Mouse (Mus musculus): ENCODE data around the gene Surf6. TPM values are rescaled to one million over a fixed set of nuclear protein-coding genes. Genes with fewer than 3 reads are reported as not detected.

The Surf6 gene
- 25.0 and 29.6 TPM in 2 replicates for polyA plus RNA-seq (2015; fragmentation: Nextera tagmentation; extraction: Ambion mirVana)

GRCm38 (mm10) chr2:26902467-26903220 lies at the start of gene Surf6:
Gene Surf6 (minus strand): TSS chr2:26902879.
- peak within 1 kb of the TSS; percentile 73 for H3K4me2 ChIP-seq
- H3K9me3 ChIP-seq (replicated peaks): no peaks in the 10 kb centered on the region
- under 1% methylated on average over 41 of the region's 41 CpGs for WGBS
- peaks cover 65% of the 10 kb centered on the region for H3K36me3 ChIP-seq (ENCODE audit: poor library complexity, severe bottlenecking)
- H3K9ac ChIP-seq: peak within 1 kb of the TSS; percentile 73
- ATAC-seq: peak; percentile 96
- peak within 1 kb of the TSS; percentile 68 for H3K4me3 ChIP-seq
- H3K27ac ChIP-seq: peak within 1 kb of the TSS; percentile 92
- no peaks in the 10 kb centered on the region for H3K27me3 ChIP-seq
- peaks cover 32% of the 10 kb centered on the region for H3K4me1 ChIP-seq

GRCm38 (mm10) chr2:26952193-26952592 lies 49.5 kb upstream of the Surf6 start:
- WGBS: 92% methylated on average over 4 of the region's 4 CpGs
- no peak for ATAC-seq
- H3K27me3 ChIP-seq: no peaks in the 10 kb centered on the region

GRCm38 (mm10) chr2:26951346-26951905 lies 48.7 kb upstream of the Surf6 start:
- Histone ChIP-seq H3K9ac (no peak overlapping the region), H3K36me3 (ENCODE audit: poor library complexity, severe bottlenecking) (peaks cover 81% of the 10 kb centered on the region), H3K27ac (no peak overlapping the region), H3K4me1 (no peaks in the 10 kb centered on the region), H3K27me3 (no peaks in the 10 kb centered on the region), H3K4me3 (no peak overlapping the region), H3K9me3 (replicated peaks) (no peaks in the 10 kb centered on the region), H3K4me2 (no peak overlapping the region)
- ATAC-seq: no peak
- WGBS: 91% methylated on average over 8 of the region's 8 CpGs

More at GRCm38 (mm10) chr2:26952193-26952592, 49.5 kb upstream of the Surf6 start:
- H3K4me2 ChIP-seq: no peak overlapping the region
- H3K9me3 ChIP-seq (replicated peaks): no peaks in the 10 kb centered on the region
- H3K4me1 ChIP-seq: no peaks in the 10 kb centered on the region
- no peak overlapping the region for H3K27ac ChIP-seq
- H3K9ac ChIP-seq: no peak overlapping the region
- peaks cover 83% of the 10 kb centered on the region for H3K36me3 ChIP-seq (ENCODE audit: poor library complexity, severe bottlenecking)
- H3K4me3 ChIP-seq: no peak overlapping the region

- Histone ChIP-seq H3K4me2 (no peak overlapping the region), H3K4me3 (no peak overlapping the region), H3K9me3 (replicated peaks) (no peaks in the 10 kb centered on the region), H3K9ac (no peak overlapping the region), H3K4me1 (no peaks in the 10 kb centered on the region), H3K27me3 (no peaks in the 10 kb centered on the region), H3K36me3 (ENCODE audit: poor library complexity, severe bottlenecking) (peaks cover 71% of the 10 kb centered on the region), H3K27ac (no peak overlapping the region)
- ATAC-seq: no peak
- WGBS: 97% methylated on average over 2 of the region's 2 CpGs
Observed at GRCm38 (mm10) chr2:26950411-26950810, 47.7 kb upstream of the Surf6 start.

GRCm38 (mm10) chr2:26943253-26943652 lies 40.6 kb upstream of the Surf6 start:
- H3K4me3 ChIP-seq: no peak overlapping the region
- 84% methylated on average over 3 of the region's 3 CpGs for WGBS
- H3K4me2 ChIP-seq: no peak overlapping the region
- no peaks in the 10 kb centered on the region for H3K9me3 ChIP-seq (replicated peaks)
- no peak for ATAC-seq
- H3K4me1 ChIP-seq: no peaks in the 10 kb centered on the region
- peaks cover 6% of the 10 kb centered on the region; the same call in 1 of the 2 replicates for H3K36me3 ChIP-seq (ENCODE audit: poor library complexity, severe bottlenecking)
- no peak overlapping the region for H3K27ac ChIP-seq
- no peaks in the 10 kb centered on the region for H3K27me3 ChIP-seq
- no peak overlapping the region for H3K9ac ChIP-seq

- Histone ChIP-seq H3K9me3 (replicated peaks) (no peaks in the 10 kb centered on the region), H3K4me2 (no peak overlapping the region), H3K27me3 (no peaks in the 10 kb centered on the region), H3K27ac (no peak overlapping the region), H3K9ac (no peak overlapping the region), H3K4me3 (no peak overlapping the region), H3K4me1 (no peaks in the 10 kb centered on the region), H3K36me3 (ENCODE audit: poor library complexity, severe bottlenecking) (peaks cover 2% of the 10 kb centered on the region; the same call in 1 of the 2 replicates)
- no peak for ATAC-seq
- WGBS: 44% methylated on average over 5 of the region's 5 CpGs
Observed at GRCm38 (mm10) chr2:26941539-26941938, 38.9 kb upstream of the Surf6 start.

GRCm38 (mm10) chr2:26936425-26936824 lies 33.7 kb upstream of the Surf6 start:
- Histone ChIP-seq H3K36me3 (ENCODE audit: poor library complexity, severe bottlenecking) (no peaks in the 10 kb centered on the region), H3K27ac (no peak overlapping the region), H3K4me2 (no peak overlapping the region), H3K9ac (no peak overlapping the region), H3K4me1 (peaks cover 12% of the 10 kb centered on the region), H3K27me3 (no peaks in the 10 kb centered on the region), H3K4me3 (no peak overlapping the region), H3K9me3 (replicated peaks) (no peaks in the 10 kb centered on the region)
- ATAC-seq: no peak
- 72% methylated on average over 1 of the region's 1 CpGs for WGBS

- H3K4me1 ChIP-seq: peaks cover 24% of the 10 kb centered on the region
- ATAC-seq: no peak
- H3K27ac ChIP-seq: no peak overlapping the region
- H3K4me2 ChIP-seq: no peak overlapping the region
- H3K27me3 ChIP-seq: no peaks in the 10 kb centered on the region
- no peaks in the 10 kb centered on the region for H3K9me3 ChIP-seq (replicated peaks)
- H3K9ac ChIP-seq: no peak overlapping the region
- peaks cover 8% of the 10 kb centered on the region for H3K36me3 ChIP-seq (ENCODE audit: poor library complexity, severe bottlenecking)
- 86% methylated on average over 2 of the region's 2 CpGs for WGBS
- H3K4me3 ChIP-seq: no peak overlapping the region
Observed at GRCm38 (mm10) chr2:26935286-26935685, 32.6 kb upstream of the Surf6 start.

- H3K36me3 ChIP-seq (ENCODE audit: poor library complexity, severe bottlenecking): peaks cover 23% of the 10 kb centered on the region
- peak within 1 kb of the TSS; percentile 92 for H3K4me2 ChIP-seq
- H3K9me3 ChIP-seq (replicated peaks): no peaks in the 10 kb centered on the region
- peak within 1 kb of the TSS; percentile 60 for H3K27ac ChIP-seq
- H3K4me3 ChIP-seq: peak within 1 kb of the TSS; percentile 95
- peaks cover 29% of the 10 kb centered on the region for H3K4me1 ChIP-seq
- WGBS: under 1% methylated on average over 28 of the region's 70 CpGs
- no peaks in the 10 kb centered on the region for H3K27me3 ChIP-seq
- H3K9ac ChIP-seq: peak within 1 kb of the TSS; percentile 99
- peak; percentile 96 for ATAC-seq
Observed at GRCm38 (mm10) chr2:26933304-26934055, 30.8 kb upstream of the Surf6 start, which contains the start of the genes Surf4 and Stkld1. Gene Surf4 (minus strand): TSS chr2:26933928. Gene Stkld1 (plus strand): TSS chr2:26934047.

- peak overlapping the region; percentile 92 for H3K4me2 ChIP-seq
- peak overlapping the region; percentile 95 for H3K4me3 ChIP-seq
- H3K9me3 ChIP-seq (replicated peaks): no peaks in the 10 kb centered on the region
- H3K4me1 ChIP-seq: peaks cover 29% of the 10 kb centered on the region
- WGBS: 2% methylated on average over 48 of the region's 49 CpGs
- H3K27me3 ChIP-seq: no peaks in the 10 kb centered on the region
- peak overlapping the region; percentile 60 for H3K27ac ChIP-seq
- no peak for ATAC-seq
- H3K36me3 ChIP-seq (ENCODE audit: poor library complexity, severe bottlenecking): peaks cover 30% of the 10 kb centered on the region
- peak overlapping the region; percentile 99 for H3K9ac ChIP-seq
Observed at GRCm38 (mm10) chr2:26932473-26933303, 30.0 kb upstream of the Surf6 start.

GRCm38 (mm10) chr2:26930390-26930789 lies 27.7 kb upstream of the Surf6 start:
- H3K36me3 ChIP-seq (ENCODE audit: poor library complexity, severe bottlenecking): peaks cover 53% of the 10 kb centered on the region
- no peaks in the 10 kb centered on the region for H3K9me3 ChIP-seq (replicated peaks)
- no peak for ATAC-seq
- H3K27ac ChIP-seq: no peak overlapping the region
- no peak overlapping the region for H3K9ac ChIP-seq
- no peaks in the 10 kb centered on the region for H3K27me3 ChIP-seq
- H3K4me3 ChIP-seq: no peak overlapping the region
- 39% methylated on average over 1 of the region's 1 CpGs for WGBS
- H3K4me1 ChIP-seq: peaks cover 29% of the 10 kb centered on the region
- H3K4me2 ChIP-seq: peak overlapping the region; percentile 1; the same call in 1 of the 2 replicates
